Mouse (Mus musculus): ENCODE measurements around the gene Slc25a14. TPM values are rescaled to one million over a fixed set of nuclear protein-coding genes. Genes with fewer than 3 reads are reported as not detected.
A peak's percentile ranks its signal among the peaks of the same experiment; 100 is the strongest.

Gene Slc25a14
- polyA plus RNA-seq, 1 experiment from 2014 or later, result 14.3 TPM

- H3K36me3 ChIP-seq (ENCODE audit: control insufficient read depth, insufficient read depth, low read length), result no peaks in the 10 kb centered on the region
- H3K27me3 ChIP-seq (ENCODE audit: control insufficient read depth, insufficient read depth, low read length), result no peaks in the 10 kb centered on the region
- ATAC-seq (ENCODE audit: insufficient read depth, low FRiP score), result peak; percentile 95
- H3K4me2 ChIP-seq (ENCODE audit: low read depth, low read length), result peak within 1 kb of the TSS; percentile 55
- peak within 1 kb of the TSS; percentile 68 for H3K9ac ChIP-seq (ENCODE audit: low read length)
- H3K9me3 ChIP-seq (replicated peaks; ENCODE audit: control insufficient read depth, low read length), result no peaks in the 10 kb centered on the region
- peak within 1 kb of the TSS; percentile 27; the same call in 1 of the 2 replicates for H3K27ac ChIP-seq (ENCODE audit: low read length)
- peaks cover 7% of the 10 kb centered on the region; the same call in 1 of the 2 replicates for H3K4me1 ChIP-seq (ENCODE audit: control insufficient read depth, insufficient read depth, low read length)
- H3K4me3 ChIP-seq (replicated peaks; ENCODE audit: low read length), result peak within 1 kb of the TSS; percentile 58
- 15% methylated on average over 42 of the region's 42 CpGs for WGBS
These were observed 71.7 kb downstream of the Slc25a14 start, which contains the start of gene Rbmx2 for GRCm38 (mm10) chrX:48694864-48695371. TSS of gene Rbmx2 (plus strand) at chrX:48695004.

DNA sequence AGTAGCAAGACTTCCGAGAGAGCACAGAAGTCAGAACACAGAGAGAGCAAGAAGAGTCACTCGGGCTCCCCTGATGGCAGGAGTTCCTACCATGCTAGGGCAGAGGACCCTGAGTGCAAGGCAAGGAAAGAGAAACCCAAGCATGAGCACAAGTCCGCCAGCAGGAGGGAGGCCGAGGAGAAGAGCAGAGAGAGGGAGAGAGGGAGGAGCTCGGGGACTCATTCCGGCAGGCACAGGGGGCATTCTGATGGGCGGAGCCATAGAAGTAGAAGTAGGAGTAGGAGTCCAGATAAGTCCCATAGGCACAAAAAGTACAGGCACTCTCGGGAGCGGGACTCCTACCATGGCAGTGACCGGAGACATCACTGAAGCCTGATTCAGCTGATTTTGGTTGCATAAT lies 86.5 kb downstream of the Slc25a14 start:
- no peaks in the 10 kb centered on the region; the same call in 1 of the 2 replicates for H3K36me3 ChIP-seq (ENCODE audit: control insufficient read depth, insufficient read depth, low read length)
- no peak overlapping the region for H3K27ac ChIP-seq (ENCODE audit: low read length)
- no peak overlapping the region for H3K9ac ChIP-seq (ENCODE audit: low read length)
- ATAC-seq (ENCODE audit: insufficient read depth, low FRiP score), result no peak
- H3K9me3 ChIP-seq (replicated peaks; ENCODE audit: control insufficient read depth, low read length), result no peaks in the 10 kb centered on the region
- H3K4me3 ChIP-seq (replicated peaks; ENCODE audit: low read length), result no peak overlapping the region
- 89% methylated on average over 10 of the region's 10 CpGs for WGBS
- H3K27me3 ChIP-seq (ENCODE audit: control insufficient read depth, insufficient read depth, low read length), result no peaks in the 10 kb centered on the region
- H3K4me2 ChIP-seq (ENCODE audit: low read depth, low read length), result no peak overlapping the region
- H3K4me1 ChIP-seq (ENCODE audit: control insufficient read depth, insufficient read depth, low read length), result no peaks in the 10 kb centered on the region

Small RNA genes within 50 kb of the gene (microRNA-seq; reads per million reads assigned to microRNA genes)
- gene Gm27828, result not detected

Other genes with a start within 250 kb of the Slc25a14 start
- gene Elf4, start 160.3 kb upstream of the Slc25a14 start, polyA plus RNA-seq (2015; fragmentation: Nextera tagmentation; extraction: Ambion mirVana), result 9.1 and 9.3 TPM in 2 replicates
- 78.0 and 81.0 TPM in 2 replicates for gene Aifm1, start 109.8 kb upstream of the Slc25a14 start, polyA plus RNA-seq (2015; fragmentation: Nextera tagmentation; extraction: Ambion mirVana)
- 5.3 and 5.9 TPM in 2 replicates for gene Rab33a, start 104.1 kb upstream of the Slc25a14 start, polyA plus RNA-seq (2015; fragmentation: Nextera tagmentation; extraction: Ambion mirVana)
- 7.8 and 8.6 TPM in 2 replicates for gene Zfp280c, start 28.9 kb upstream of the Slc25a14 start, polyA plus RNA-seq (2015; fragmentation: Nextera tagmentation; extraction: Ambion mirVana)
- 0.14 TPM in 1 of 2 replicates, not detected in the other for gene Gpr119, start 51.1 kb downstream of the Slc25a14 start, polyA plus RNA-seq (2015; fragmentation: Nextera tagmentation; extraction: Ambion mirVana)
- gene Rbmx2, start 71.6 kb downstream of the Slc25a14 start, polyA plus RNA-seq (2015; fragmentation: Nextera tagmentation; extraction: Ambion mirVana), result 14.7 and 14.9 TPM in 2 replicates

All from stomach, embryonic 16.5 days (tissue).